Mouse (Mus musculus) hematopoietic multipotent progenitor cell, adult 10-12 weeks (in vitro differentiated cells): Measurements from ENCODE around the gene Cartpt. TPM values are rescaled to one million over a fixed set of nuclear protein-coding genes. Genes with fewer than 3 reads are reported as not detected.

Experiments used
- polyA plus RNA-seq: library from polyadenylated mRNA; stranded (reverse); fragments of >175 nt; gene quantifications from 2 replicates; pipeline ENCODE4 v1.2.3, GENCODE M21; 2012; ENCODE audit warnings: low replicate concordance

Gene Cartpt
- polyA plus RNA-seq: not detected in 2 replicates

DNA sequence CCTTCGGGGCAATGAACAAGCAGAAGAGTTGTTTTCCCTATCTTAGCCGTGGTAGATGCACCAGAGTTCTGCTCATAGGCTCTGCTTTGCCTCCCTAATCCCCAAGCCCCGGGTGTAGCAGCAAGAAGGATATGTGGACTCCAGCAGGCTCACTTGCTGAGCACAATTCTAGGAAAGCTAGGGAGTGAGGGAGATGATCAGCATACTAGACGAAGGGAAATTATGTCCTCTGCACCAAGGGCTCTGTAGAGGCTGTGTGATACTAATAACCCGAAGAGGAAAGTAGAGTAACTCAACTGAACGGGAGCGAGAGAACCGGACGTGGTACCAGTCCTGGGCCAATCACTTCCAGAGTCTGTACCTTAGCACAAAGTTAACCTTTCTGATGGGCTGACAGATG is at the start of gene Cartpt:
Gene Cartpt, minus strand, starts transcription at position 127 of the 400 bp plus-strand sequence.

Other genes with a start within 250 kb of the Cartpt start
- 13.4 and 13.5 TPM in 2 replicates for gene Mccc2, start 114.5 kb upstream of the Cartpt start, polyA plus RNA-seq
- 6.6 and 12.9 TPM in 2 replicates for gene Bdp1, start 203.0 kb upstream of the Cartpt start, polyA plus RNA-seq
- gene Serf1, start 206.9 kb upstream of the Cartpt start, polyA plus RNA-seq: 5.0 and 11.4 TPM in 2 replicates
- 26.7 and 44.3 TPM in 2 replicates for gene Smn1, start 223.8 kb upstream of the Cartpt start, polyA plus RNA-seq